Mouse (Mus musculus): ENCODE results near the gene Ndufb4. TPM values are rescaled to one million over a fixed set of nuclear protein-coding genes. Genes with fewer than 3 reads are reported as not detected.
"Not testable (repeated sequence)": the region's sequence is repeated elsewhere in the genome, so short reads cannot be mapped to it uniquely, and the experiment has no call there.

Gene Ndufb4
- polyA plus RNA-seq (2015; fragmentation: Nextera tagmentation; extraction: Ambion mirVana) = 49.8 and 51.2 TPM in 2 replicates

GRCm38 (mm10) chr16:37653731-37654657 lies at the start of gene Ndufb4:
TSS of gene Ndufb4 (minus strand) at chr16:37654453.
- Histone ChIP-seq H3K4me1 (peaks cover 11% of the 10 kb centered on the region), H3K36me3 (no peaks in the 10 kb centered on the region), H3K27ac (peak within 1 kb of the TSS; percentile 54), H3K4me3 (peak within 1 kb of the TSS; percentile 65), H3K9ac (peak within 1 kb of the TSS; percentile 48), H3K9me3 (no peaks in the 10 kb centered on the region), H3K4me2 (peak within 1 kb of the TSS; percentile 58), H3K27me3 (no peaks in the 10 kb centered on the region)
- under 1% methylated on average over 55 of the region's 58 CpGs for WGBS
- ATAC-seq (ENCODE audit: insufficient number of reproducible peaks, low FRiP score, low TSS enrichment, low read depth) = peak; percentile 91

- H3K9me3 ChIP-seq = no peaks in the 10 kb centered on the region
- no peak overlapping the region for H3K4me3 ChIP-seq
- H3K27ac ChIP-seq = no peak overlapping the region
- WGBS = 74% methylated on average over 5 of the region's 5 CpGs
- H3K4me1 ChIP-seq = 0 out of 2 replicates have a peak, but pooled peaks cover 4% of the 10 kb centered on the region
- no peaks in the 10 kb centered on the region for H3K27me3 ChIP-seq
- H3K9ac ChIP-seq = no peak overlapping the region
- no peak for ATAC-seq (ENCODE audit: insufficient number of reproducible peaks, low FRiP score, low TSS enrichment, low read depth)
- H3K4me2 ChIP-seq = no peak overlapping the region
- no peaks in the 10 kb centered on the region for H3K36me3 ChIP-seq
Observed at GRCm38 (mm10) chr16:37703884-37704283, 49.6 kb upstream of the Ndufb4 start.

GRCm38 (mm10) chr16:37700071-37700470 lies 45.8 kb upstream of the Ndufb4 start:
- not testable (repeated sequence) for H3K4me1 ChIP-seq; H3K9ac ChIP-seq; H3K4me2 ChIP-seq; H3K36me3 ChIP-seq; ATAC-seq (ENCODE audit: insufficient number of reproducible peaks, low FRiP score, low TSS enrichment, low read depth); H3K27me3 ChIP-seq; H3K9me3 ChIP-seq; H3K4me3 ChIP-seq; H3K27ac ChIP-seq

- no peaks in the 10 kb centered on the region for H3K9me3 ChIP-seq
- 95% methylated on average over 6 of the region's 6 CpGs for WGBS
- H3K36me3 ChIP-seq = no peaks in the 10 kb centered on the region
- H3K4me2 ChIP-seq = no peak overlapping the region
- H3K27ac ChIP-seq = no peak overlapping the region
- H3K4me3 ChIP-seq = no peak overlapping the region
- no peaks in the 10 kb centered on the region for H3K4me1 ChIP-seq
- no peaks in the 10 kb centered on the region for H3K27me3 ChIP-seq
- H3K9ac ChIP-seq = no peak overlapping the region
- ATAC-seq (ENCODE audit: insufficient number of reproducible peaks, low FRiP score, low TSS enrichment, low read depth) = no peak
Observed at GRCm38 (mm10) chr16:37698767-37699166, 44.5 kb upstream of the Ndufb4 start.

- no peak overlapping the region for H3K4me2 ChIP-seq
- no peak overlapping the region for H3K27ac ChIP-seq
- no peak for ATAC-seq (ENCODE audit: insufficient number of reproducible peaks, low FRiP score, low TSS enrichment, low read depth)
- no peaks in the 10 kb centered on the region for H3K36me3 ChIP-seq
- H3K27me3 ChIP-seq = no peaks in the 10 kb centered on the region
- 79% methylated on average over 5 of the region's 5 CpGs for WGBS
- H3K4me1 ChIP-seq = no peaks in the 10 kb centered on the region
- no peak overlapping the region for H3K4me3 ChIP-seq
- H3K9ac ChIP-seq = no peak overlapping the region
- H3K9me3 ChIP-seq = no peaks in the 10 kb centered on the region
Observed at GRCm38 (mm10) chr16:37697271-37697670, 43.0 kb upstream of the Ndufb4 start.

- Histone ChIP-seq H3K4me3 (no peak overlapping the region), H3K27ac (no peak overlapping the region), H3K4me1 (peaks cover 34% of the 10 kb centered on the region), H3K4me2 (no peak overlapping the region), H3K9ac (no peak overlapping the region), H3K27me3 (no peaks in the 10 kb centered on the region), H3K36me3 (no peaks in the 10 kb centered on the region), H3K9me3 (no peaks in the 10 kb centered on the region)
- no peak for ATAC-seq (ENCODE audit: insufficient number of reproducible peaks, low FRiP score, low TSS enrichment, low read depth)
- WGBS = 76% methylated on average over 12 of the region's 12 CpGs
Observed at GRCm38 (mm10) chr16:37690932-37691730, 36.9 kb upstream of the Ndufb4 start.

GRCm38 (mm10) chr16:37690465-37690864 lies 36.2 kb upstream of the Ndufb4 start:
- Histone ChIP-seq H3K9ac (no peak overlapping the region), H3K4me2 (no peak overlapping the region), H3K4me3 (no peak overlapping the region), H3K27me3 (no peaks in the 10 kb centered on the region), H3K27ac (no peak overlapping the region), H3K9me3 (no peaks in the 10 kb centered on the region), H3K36me3 (no peaks in the 10 kb centered on the region), H3K4me1 (peaks cover 35% of the 10 kb centered on the region)
- 68% methylated on average over 6 of the region's 6 CpGs for WGBS
- no peak for ATAC-seq (ENCODE audit: insufficient number of reproducible peaks, low FRiP score, low TSS enrichment, low read depth)

GRCm38 (mm10) chr16:37689934-37690333 lies 35.7 kb upstream of the Ndufb4 start:
- Histone ChIP-seq H3K36me3 (no peaks in the 10 kb centered on the region), H3K27ac (peak overlapping the region; percentile 47; the same call in 1 of the 2 replicates), H3K4me3 (no peak overlapping the region), H3K27me3 (no peaks in the 10 kb centered on the region), H3K4me1 (peaks cover 39% of the 10 kb centered on the region), H3K4me2 (no peak overlapping the region), H3K9me3 (no peaks in the 10 kb centered on the region), H3K9ac (no peak overlapping the region)
- ATAC-seq (ENCODE audit: insufficient number of reproducible peaks, low FRiP score, low TSS enrichment, low read depth) = no peak
- 27% methylated on average over 10 of the region's 10 CpGs for WGBS

- no peak overlapping the region for H3K4me3 ChIP-seq
- H3K36me3 ChIP-seq = no peaks in the 10 kb centered on the region
- WGBS = 72% methylated on average over 8 of the region's 8 CpGs
- H3K27me3 ChIP-seq = no peaks in the 10 kb centered on the region
- no peak for ATAC-seq (ENCODE audit: insufficient number of reproducible peaks, low FRiP score, low TSS enrichment, low read depth)
- no peak overlapping the region for H3K4me2 ChIP-seq
- no peak overlapping the region for H3K9ac ChIP-seq
- H3K9me3 ChIP-seq = no peaks in the 10 kb centered on the region
- 0 out of 2 replicates have a peak overlapping the region, but pooled peaks have one; percentile 47 for H3K27ac ChIP-seq
- peaks cover 41% of the 10 kb centered on the region for H3K4me1 ChIP-seq
Observed at GRCm38 (mm10) chr16:37689251-37689926, 35.1 kb upstream of the Ndufb4 start.

GRCm38 (mm10) chr16:37688181-37688580 lies 33.9 kb upstream of the Ndufb4 start:
- no peak overlapping the region for H3K4me2 ChIP-seq
- H3K9ac ChIP-seq = no peak overlapping the region
- H3K27ac ChIP-seq = no peak overlapping the region
- H3K27me3 ChIP-seq = no peaks in the 10 kb centered on the region
- ATAC-seq (ENCODE audit: insufficient number of reproducible peaks, low FRiP score, low TSS enrichment, low read depth) = no peak
- 65% methylated on average over 2 of the region's 2 CpGs for WGBS
- peaks cover 52% of the 10 kb centered on the region for H3K4me1 ChIP-seq
- no peaks in the 10 kb centered on the region for H3K36me3 ChIP-seq
- no peaks in the 10 kb centered on the region for H3K9me3 ChIP-seq
- no peak overlapping the region for H3K4me3 ChIP-seq

GRCm38 (mm10) chr16:37687301-37687980 lies 33.2 kb upstream of the Ndufb4 start:
- WGBS = 48% methylated on average over 14 of the region's 14 CpGs
- Histone ChIP-seq H3K27me3 (no peaks in the 10 kb centered on the region), H3K9ac (no peak overlapping the region), H3K4me2 (no peak overlapping the region), H3K36me3 (no peaks in the 10 kb centered on the region), H3K4me3 (no peak overlapping the region), H3K27ac (no peak overlapping the region), H3K4me1 (peaks cover 58% of the 10 kb centered on the region), H3K9me3 (no peaks in the 10 kb centered on the region)
- no peak for ATAC-seq (ENCODE audit: insufficient number of reproducible peaks, low FRiP score, low TSS enrichment, low read depth)
